Mouse (Mus musculus): ENCODE measurements around the gene Dusp14. TPM values are rescaled to one million over a fixed set of nuclear protein-coding genes. Genes with fewer than 3 reads are reported as not detected.

Gene Dusp14
- total and polyA plus RNA-seq, 2 experiments from 2014 or later: 8.8 to 12.6 TPM

GRCm38 (mm10) chr11:84011050-84011449 lies 58.0 kb downstream of the Dusp14 start:
- no peaks in the 10 kb centered on the region for H3K27me3 ChIP-seq (ENCODE audit: insufficient read depth, low read length)
- no peak overlapping the region for H3K27ac ChIP-seq
- H3K9me3 ChIP-seq (ENCODE audit: low read length): no peaks in the 10 kb centered on the region
- ATAC-seq: no peak
- peak overlapping the region; percentile 14 for H3K4me2 ChIP-seq (ENCODE audit: low read depth, low read length)
- DNase-seq (ENCODE audit: low spot score): peak; percentile 32
- H3K9ac ChIP-seq (replicated peaks; ENCODE audit: low read length): 0 out of 2 replicates have a peak overlapping the region, but pooled peaks have one; percentile 18
- H3K4me1 ChIP-seq (ENCODE audit: insufficient read depth, low read length): peaks cover 6% of the 10 kb centered on the region; the same call in 1 of the 2 replicates
- no peak for TF ChIP-seq CTCF (IDR thresholded peaks at IDR 0.05; ENCODE audit: low read depth)
- WGBS: 26% methylated on average over 12 of the region's 12 CpGs
- no peak overlapping the region for H3K4me3 ChIP-seq (ENCODE audit: low read length)
- H3K36me3 ChIP-seq (ENCODE audit: insufficient read depth, low read length): peaks cover 12% of the 10 kb centered on the region

GRCm38 (mm10) chr11:84010411-84010810 lies 58.6 kb downstream of the Dusp14 start:
- no peaks in the 10 kb centered on the region for H3K27me3 ChIP-seq (ENCODE audit: insufficient read depth, low read length)
- H3K4me1 ChIP-seq (ENCODE audit: insufficient read depth, low read length): peaks cover 6% of the 10 kb centered on the region; the same call in 1 of the 2 replicates
- H3K36me3 ChIP-seq (ENCODE audit: insufficient read depth, low read length): peaks cover 12% of the 10 kb centered on the region
- DNase-seq (ENCODE audit: low spot score) (peak; percentile 10), ATAC-seq (no peak)
- no peak overlapping the region for H3K4me2 ChIP-seq (ENCODE audit: low read depth, low read length)
- H3K27ac ChIP-seq: no peak overlapping the region
- H3K9ac ChIP-seq (replicated peaks; ENCODE audit: low read length): no peak overlapping the region
- H3K9me3 ChIP-seq (ENCODE audit: low read length): no peaks in the 10 kb centered on the region
- WGBS: 45% methylated on average over 9 of the region's 9 CpGs
- no peak for TF ChIP-seq CTCF (IDR thresholded peaks at IDR 0.05; ENCODE audit: low read depth)
- no peak overlapping the region for H3K4me3 ChIP-seq (ENCODE audit: low read length)

GRCm38 (mm10) chr11:84009001-84009400 lies 60.1 kb downstream of the Dusp14 start:
- H3K9me3 ChIP-seq (ENCODE audit: low read length): no peaks in the 10 kb centered on the region
- H3K27me3 ChIP-seq (ENCODE audit: insufficient read depth, low read length): no peaks in the 10 kb centered on the region
- 78% methylated on average over 9 of the region's 9 CpGs for WGBS
- no peak overlapping the region for H3K9ac ChIP-seq (replicated peaks; ENCODE audit: low read length)
- TF ChIP-seq CTCF (IDR thresholded peaks at IDR 0.05; ENCODE audit: low read depth): peak; percentile 19; the same call in 1 of the 2 replicates
- ATAC-seq: no peak
- no peak overlapping the region for H3K27ac ChIP-seq
- DNase-seq (ENCODE audit: low spot score): no peak
- peaks cover 24% of the 10 kb centered on the region for H3K36me3 ChIP-seq (ENCODE audit: insufficient read depth, low read length)
- no peak overlapping the region for H3K4me3 ChIP-seq (ENCODE audit: low read length)
- H3K4me1 ChIP-seq (ENCODE audit: insufficient read depth, low read length): peaks cover 6% of the 10 kb centered on the region; the same call in 1 of the 2 replicates
- H3K4me2 ChIP-seq (ENCODE audit: low read depth, low read length): no peak overlapping the region

GRCm38 (mm10) chr11:84003986-84004385 lies 65.1 kb downstream of the Dusp14 start:
- Histone ChIP-seq H3K4me3 (ENCODE audit: low read length) (no peak overlapping the region), H3K4me1 (ENCODE audit: insufficient read depth, low read length) (no peaks in the 10 kb centered on the region), H3K4me2 (ENCODE audit: low read depth, low read length) (no peak overlapping the region), H3K27ac (no peak overlapping the region), H3K36me3 (ENCODE audit: insufficient read depth, low read length) (peaks cover 48% of the 10 kb centered on the region), H3K9ac (replicated peaks; ENCODE audit: low read length) (no peak overlapping the region), H3K27me3 (ENCODE audit: insufficient read depth, low read length) (no peaks in the 10 kb centered on the region), H3K9me3 (ENCODE audit: low read length) (no peaks in the 10 kb centered on the region)
- ATAC-seq (no peak), DNase-seq (ENCODE audit: low spot score) (no peak)
- 74% methylated on average over 6 of the region's 6 CpGs for WGBS
- no peak for TF ChIP-seq CTCF (IDR thresholded peaks at IDR 0.05; ENCODE audit: low read depth)

- no peak for ATAC-seq
- H3K4me1 ChIP-seq (ENCODE audit: insufficient read depth, low read length): no peaks in the 10 kb centered on the region
- peaks cover 64% of the 10 kb centered on the region for H3K36me3 ChIP-seq (ENCODE audit: insufficient read depth, low read length)
- WGBS: 90% methylated on average over 3 of the region's 3 CpGs
- peak; percentile 23 for TF ChIP-seq CTCF (IDR thresholded peaks at IDR 0.05; ENCODE audit: low read depth)
- no peak overlapping the region for H3K9ac ChIP-seq (replicated peaks; ENCODE audit: low read length)
- DNase-seq (ENCODE audit: low spot score): no peak
- no peak overlapping the region for H3K4me3 ChIP-seq (ENCODE audit: low read length)
- H3K27me3 ChIP-seq (ENCODE audit: insufficient read depth, low read length): no peaks in the 10 kb centered on the region
- no peak overlapping the region for H3K27ac ChIP-seq
- H3K9me3 ChIP-seq (ENCODE audit: low read length): no peaks in the 10 kb centered on the region
- H3K4me2 ChIP-seq (ENCODE audit: low read depth, low read length): no peak overlapping the region
These were observed 67.8 kb downstream of the Dusp14 start for GRCm38 (mm10) chr11:84001257-84001656.

GRCm38 (mm10) chr11:83999411-83999915 lies 69.6 kb downstream of the Dusp14 start:
- TF ChIP-seq CTCF (IDR thresholded peaks at IDR 0.05; ENCODE audit: low read depth): no peak
- H3K4me1 ChIP-seq (ENCODE audit: insufficient read depth, low read length): no peaks in the 10 kb centered on the region
- 76% methylated on average over 4 of the region's 4 CpGs for WGBS
- H3K36me3 ChIP-seq (ENCODE audit: insufficient read depth, low read length): peaks cover 74% of the 10 kb centered on the region
- 0 out of 2 replicates have a peak, but pooled peaks have one; percentile 27 for ATAC-seq
- no peaks in the 10 kb centered on the region for H3K9me3 ChIP-seq (ENCODE audit: low read length)
- no peak overlapping the region for H3K4me3 ChIP-seq (ENCODE audit: low read length)
- DNase-seq (ENCODE audit: low spot score): no peak
- no peak overlapping the region for H3K9ac ChIP-seq (replicated peaks; ENCODE audit: low read length)
- H3K27ac ChIP-seq: 0 out of 2 replicates have a peak overlapping the region, but pooled peaks have one; percentile 27
- no peak overlapping the region for H3K4me2 ChIP-seq (ENCODE audit: low read depth, low read length)
- no peaks in the 10 kb centered on the region for H3K27me3 ChIP-seq (ENCODE audit: insufficient read depth, low read length)

GRCm38 (mm10) chr11:83998993-83999392 lies 70.1 kb downstream of the Dusp14 start:
- WGBS: 84% methylated on average over 3 of the region's 3 CpGs
- DNase-seq (ENCODE audit: low spot score): no peak
- no peak overlapping the region for H3K4me3 ChIP-seq (ENCODE audit: low read length)

More at GRCm38 (mm10) chr11:83998993-83999392, 70.1 kb downstream of the Dusp14 start:
- no peaks in the 10 kb centered on the region for H3K4me1 ChIP-seq (ENCODE audit: insufficient read depth, low read length)
- H3K36me3 ChIP-seq (ENCODE audit: insufficient read depth, low read length): peaks cover 75% of the 10 kb centered on the region
- no peak overlapping the region for H3K9ac ChIP-seq (replicated peaks; ENCODE audit: low read length)
- H3K9me3 ChIP-seq (ENCODE audit: low read length): no peaks in the 10 kb centered on the region
- no peak overlapping the region for H3K27ac ChIP-seq
- TF ChIP-seq CTCF (IDR thresholded peaks at IDR 0.05; ENCODE audit: low read depth): no peak
- no peaks in the 10 kb centered on the region for H3K27me3 ChIP-seq (ENCODE audit: insufficient read depth, low read length)
- ATAC-seq: no peak
- no peak overlapping the region for H3K4me2 ChIP-seq (ENCODE audit: low read depth, low read length)

Other genes starting within 250 kb of the Dusp14 start
- not detected in 2 replicates for gene Hnf1b, start 219.2 kb downstream of the Dusp14 start, total RNA-seq (2014; rRNA removed)
- gene Hnf1b, start 219.2 kb downstream of the Dusp14 start, polyA plus RNA-seq (2015; fragmentation: Nextera tagmentation; extraction: Ambion mirVana): 0.30 and 0.40 TPM in 2 replicates
- gene Ddx52, start 127.2 kb downstream of the Dusp14 start, total RNA-seq (2014; rRNA removed): 14.5 and 17.9 TPM in 2 replicates
- 19.2 and 20.2 TPM in 2 replicates for gene Ddx52, start 127.2 kb downstream of the Dusp14 start, polyA plus RNA-seq (2015; fragmentation: Nextera tagmentation; extraction: Ambion mirVana)
- gene Synrg, start 104.8 kb downstream of the Dusp14 start, total RNA-seq (2014; rRNA removed): 26.8 and 29.2 TPM in 2 replicates
- 14.5 and 15.0 TPM in 2 replicates for gene Synrg, start 104.8 kb downstream of the Dusp14 start, polyA plus RNA-seq (2015; fragmentation: Nextera tagmentation; extraction: Ambion mirVana)
- gene Tada2a, start 60.3 kb upstream of the Dusp14 start, total RNA-seq (2014; rRNA removed): 13.0 and 15.9 TPM in 2 replicates
- 24.7 and 25.6 TPM in 2 replicates for gene Tada2a, start 60.3 kb upstream of the Dusp14 start, polyA plus RNA-seq (2015; fragmentation: Nextera tagmentation; extraction: Ambion mirVana)
- 102 and 127 TPM in 2 replicates for gene Acaca, start 60.4 kb upstream of the Dusp14 start, total RNA-seq (2014; rRNA removed)
- 16.4 and 18.2 TPM in 2 replicates for gene Acaca, start 60.4 kb upstream of the Dusp14 start, polyA plus RNA-seq (2015; fragmentation: Nextera tagmentation; extraction: Ambion mirVana)
- gene Gm11437, start 98.2 kb upstream of the Dusp14 start, total RNA-seq (2014; rRNA removed): not detected in 2 replicates
- gene Gm11437, start 98.2 kb upstream of the Dusp14 start, polyA plus RNA-seq (2015; fragmentation: Nextera tagmentation; extraction: Ambion mirVana): not detected in 2 replicates